Mouse (Mus musculus): ENCODE results near the gene Xab2.

The Xab2 gene

GRCm38 (mm10) chr8:3621199-3621970 lies at the start of gene Xab2, which contains the start of gene Pet100:
Gene Xab2, minus strand, starts transcription at chr8:3621316.
Gene Pet100, plus strand, starts transcription at chr8:3621548.
- peak; percentile 99 for DNase-seq

- DNase-seq = peak; percentile 80
Measured at GRCm38 (mm10) chr8:3670388-3670787, 49.3 kb upstream of the Xab2 start.

GRCm38 (mm10) chr8:3665507-3665906 lies 44.4 kb upstream of the Xab2 start, which contains the start of gene Mcemp1:
Gene Mcemp1, plus strand, starts transcription at chr8:3665754.
- peak; percentile 59 for DNase-seq

GRCm38 (mm10) chr8:3664405-3664804 lies 43.3 kb upstream of the Xab2 start:
- peak; percentile 43 for DNase-seq

GRCm38 (mm10) chr8:3660889-3661288 lies 39.8 kb upstream of the Xab2 start:
- peak; percentile 57 for DNase-seq

- DNase-seq = peak; percentile 15
Measured at GRCm38 (mm10) chr8:3656725-3657381, 35.7 kb upstream of the Xab2 start.

- no peak for DNase-seq
Measured at GRCm38 (mm10) chr8:3655526-3655925, 34.4 kb upstream of the Xab2 start, which contains the start of gene Retn. Gene Retn, plus strand, starts transcription at chr8:3655770.

DNA sequence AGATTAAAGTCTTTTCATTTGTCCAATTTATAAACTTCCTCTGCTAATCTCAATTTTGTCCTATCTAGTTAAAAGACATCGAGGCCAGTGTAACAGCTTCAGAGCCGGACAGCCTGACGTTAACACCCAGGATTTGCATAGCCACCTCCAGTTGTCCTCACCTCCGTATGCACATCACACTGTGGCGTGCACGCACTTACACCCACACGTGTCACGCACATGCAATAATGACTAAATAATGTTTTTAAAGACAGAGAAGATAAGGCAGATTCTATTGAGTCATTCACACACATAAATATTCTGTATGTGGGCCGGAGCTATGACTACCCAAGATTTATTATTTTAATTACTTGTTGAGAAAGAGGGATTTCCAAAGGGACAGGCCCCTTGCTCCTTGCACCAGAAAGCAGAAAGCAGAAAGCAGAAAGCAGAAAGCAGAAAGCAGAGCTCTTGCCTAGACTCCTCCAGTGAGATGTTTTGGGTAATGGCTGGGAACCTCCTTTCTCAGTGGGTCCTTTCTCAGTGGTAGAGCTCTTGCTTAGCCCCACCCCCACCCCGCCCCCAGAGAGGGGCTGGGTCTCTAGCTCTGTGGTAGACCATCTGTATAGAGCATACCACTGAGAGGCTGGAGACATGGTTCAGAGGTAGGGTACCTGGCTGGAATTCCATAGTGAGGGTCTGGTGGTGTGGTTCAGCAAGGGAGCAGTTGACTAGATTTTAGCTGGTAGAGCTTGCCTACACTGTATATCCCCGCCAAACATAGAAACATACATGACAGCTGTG lies 33.8 kb upstream of the Xab2 start:
- DNase-seq = no peak

GRCm38 (mm10) chr8:3652845-3653244 lies 31.7 kb upstream of the Xab2 start:
- DNase-seq = no peak

- DNase-seq = no peak
Measured at GRCm38 (mm10) chr8:3648990-3649389, 27.9 kb upstream of the Xab2 start.

- peak; percentile 71 for DNase-seq
Measured at GRCm38 (mm10) chr8:3648268-3648667, 27.2 kb upstream of the Xab2 start.

- DNase-seq = no peak
Measured at GRCm38 (mm10) chr8:3647561-3647960, 26.4 kb upstream of the Xab2 start.

GRCm38 (mm10) chr8:3646824-3647531 lies 25.9 kb upstream of the Xab2 start:
- DNase-seq = peak; percentile 44

DNA sequence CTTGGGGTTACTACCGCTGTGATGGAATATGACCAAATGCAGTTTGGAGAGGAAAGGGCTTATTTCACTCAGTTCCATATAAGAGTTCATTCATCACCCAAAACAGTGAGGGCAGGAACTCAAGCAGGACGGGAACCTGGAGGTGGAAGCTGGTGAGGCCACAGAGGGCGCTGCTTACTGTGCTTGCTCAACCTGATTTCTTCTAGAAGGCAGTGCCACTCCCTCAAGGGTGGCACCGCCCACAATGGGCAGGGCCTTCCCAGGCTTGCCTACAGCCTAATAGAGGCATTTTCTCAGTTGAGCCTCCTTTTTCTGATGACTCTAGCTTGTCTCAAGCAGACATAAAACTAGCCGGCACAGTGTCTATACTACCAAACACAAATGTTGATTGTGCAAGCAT lies 24.7 kb upstream of the Xab2 start:
- DNase-seq = peak; percentile 92

DNA sequence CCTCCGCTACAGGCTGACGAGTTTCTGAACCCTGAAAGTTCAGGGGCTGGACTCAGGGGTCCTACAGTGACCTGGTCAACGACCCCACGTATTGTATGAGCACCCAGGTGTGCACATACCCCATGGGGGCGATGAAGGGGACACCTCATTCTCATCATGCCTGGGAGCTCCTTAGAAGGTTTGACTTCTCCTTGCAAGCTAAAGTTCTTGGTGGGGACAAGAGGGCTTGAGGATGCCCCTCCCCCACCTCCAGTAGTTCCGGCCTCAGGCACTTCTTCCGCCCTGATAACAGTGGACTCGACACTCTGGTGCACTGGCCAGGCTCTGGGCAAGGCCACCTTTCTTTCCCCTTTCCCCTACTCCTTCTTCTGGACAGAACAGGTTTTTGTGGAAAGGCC lies 10.4 kb upstream of the Xab2 start:
- peak; percentile 61 for DNase-seq

DNA sequence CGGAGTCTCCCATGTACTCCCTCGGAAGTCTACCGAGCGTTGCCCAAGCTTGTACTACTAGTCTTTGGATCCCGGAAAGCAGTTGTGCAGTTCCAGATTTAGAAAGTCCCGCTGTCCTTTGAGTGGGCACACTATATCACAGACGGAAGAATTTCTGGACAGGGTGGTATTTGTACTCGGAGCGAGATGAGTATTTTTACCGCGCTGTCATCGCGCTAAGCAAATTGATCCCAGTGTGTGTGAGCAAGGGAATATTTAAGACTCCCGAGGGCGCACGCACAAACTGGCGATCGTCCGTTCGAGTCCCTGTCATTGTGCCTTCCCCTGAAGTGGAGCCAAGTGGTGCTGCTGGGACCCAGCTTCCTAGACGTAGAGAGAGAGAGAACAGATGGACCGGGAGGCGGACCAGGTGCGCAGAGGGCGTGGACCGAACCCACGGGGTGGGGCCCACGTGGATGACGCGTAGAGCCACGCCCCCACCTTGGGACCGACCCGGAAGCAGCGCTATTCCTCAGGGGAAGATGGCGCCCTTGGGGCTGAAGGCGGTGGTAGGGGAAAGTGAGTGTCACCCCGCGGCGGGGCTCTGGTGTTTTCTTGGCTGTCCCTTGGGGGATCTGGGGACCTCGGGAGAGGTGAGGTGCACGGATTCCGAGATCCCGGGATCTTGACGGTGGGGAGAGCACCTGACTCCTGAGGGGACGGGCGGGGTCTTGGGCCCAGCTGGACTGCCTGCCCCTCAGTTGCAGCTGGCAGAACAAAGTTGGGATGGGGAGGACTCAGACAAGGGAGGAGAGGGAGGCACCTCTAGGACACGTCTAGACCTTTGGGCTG lies 9.7 kb upstream of the Xab2 start, which contains the start of gene Stxbp2:
Gene Stxbp2 (plus strand): TSS at position 309 of the 831 bp plus-strand sequence.
- peak; percentile 90 for DNase-seq

DNA sequence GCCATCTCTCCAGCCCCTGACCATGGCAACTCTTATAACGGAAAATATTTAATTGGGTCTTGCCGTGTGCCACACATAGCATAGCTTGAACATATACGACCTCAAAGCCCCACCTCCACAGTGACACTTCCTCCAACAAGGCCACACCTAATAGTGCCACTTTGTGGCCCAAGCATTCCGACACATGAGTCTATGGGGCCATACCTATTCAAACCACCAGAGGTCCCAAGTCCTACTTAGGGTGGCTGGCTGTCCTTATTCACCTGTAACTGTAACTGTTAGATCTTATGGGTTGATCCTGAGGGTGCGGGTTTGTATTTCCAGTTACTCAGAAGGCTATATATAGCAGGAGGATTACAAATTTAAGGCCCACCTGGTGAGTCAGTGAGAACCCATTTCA lies 6.9 kb upstream of the Xab2 start:
- DNase-seq = peak; percentile 56

DNA sequence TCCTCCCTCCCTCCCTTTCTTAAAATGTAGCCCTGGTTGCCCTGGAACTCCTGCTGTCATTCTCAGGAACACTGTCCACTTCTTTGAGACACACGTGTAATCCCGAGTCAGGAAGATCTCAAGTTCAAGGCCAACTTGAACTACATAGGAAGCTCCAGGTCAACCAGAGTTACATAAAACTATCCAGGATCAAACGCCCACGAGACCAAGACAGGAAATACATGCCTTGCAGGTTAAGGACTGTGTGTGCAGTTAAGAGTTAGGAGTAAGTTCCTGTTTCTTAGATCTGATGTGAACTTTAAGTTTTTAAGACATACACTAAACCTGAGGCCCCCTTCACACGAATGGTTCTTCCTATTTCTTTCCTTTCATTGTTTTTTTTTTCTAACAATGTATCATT lies 5.9 kb upstream of the Xab2 start:
- no peak for DNase-seq

DNA sequence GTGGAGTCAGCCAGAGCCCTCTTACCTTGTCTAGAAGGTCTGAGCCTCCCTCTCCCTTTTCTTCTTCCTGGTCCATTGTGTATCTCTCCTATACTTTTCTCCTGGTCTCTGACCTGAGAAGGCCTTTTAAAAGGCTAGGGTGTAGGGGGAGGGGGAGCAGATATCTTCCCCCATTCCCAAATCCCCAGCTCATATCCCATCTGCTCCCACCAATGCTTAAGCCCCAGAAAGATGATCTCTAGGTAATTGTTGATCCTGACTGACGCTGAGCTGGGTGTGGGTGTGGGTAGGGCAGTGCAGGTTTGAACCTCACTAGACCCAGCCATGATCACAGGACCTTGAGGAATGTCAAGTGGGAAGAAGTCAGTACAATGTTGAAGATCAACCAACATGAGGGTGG lies 4.3 kb upstream of the Xab2 start, which contains the start of gene Pcp2:
Gene Pcp2 (minus strand): TSS at position 101 of the 400 bp plus-strand sequence.
- no peak for DNase-seq

DNA sequence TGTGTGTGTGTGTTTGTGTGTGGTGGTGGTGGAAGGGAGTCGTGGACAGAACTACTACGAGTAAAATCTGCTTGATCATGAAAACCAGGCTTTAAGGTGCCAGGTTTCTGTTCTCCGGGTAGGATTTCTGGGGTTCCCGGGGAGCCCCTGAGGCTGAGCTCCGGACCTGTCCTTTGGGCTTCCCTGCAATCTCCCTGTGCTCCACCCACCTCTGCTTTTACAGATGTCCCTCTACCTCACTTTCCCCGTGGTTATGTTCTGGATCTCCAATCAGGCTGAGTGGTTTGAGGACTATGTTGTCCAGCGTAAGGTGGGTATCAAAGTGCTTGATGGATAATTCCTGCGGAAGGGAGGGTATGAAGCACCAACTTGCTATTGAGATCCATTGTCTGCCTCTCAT lies 1.0 kb upstream of the Xab2 start:
- DNase-seq = no peak

DNA sequence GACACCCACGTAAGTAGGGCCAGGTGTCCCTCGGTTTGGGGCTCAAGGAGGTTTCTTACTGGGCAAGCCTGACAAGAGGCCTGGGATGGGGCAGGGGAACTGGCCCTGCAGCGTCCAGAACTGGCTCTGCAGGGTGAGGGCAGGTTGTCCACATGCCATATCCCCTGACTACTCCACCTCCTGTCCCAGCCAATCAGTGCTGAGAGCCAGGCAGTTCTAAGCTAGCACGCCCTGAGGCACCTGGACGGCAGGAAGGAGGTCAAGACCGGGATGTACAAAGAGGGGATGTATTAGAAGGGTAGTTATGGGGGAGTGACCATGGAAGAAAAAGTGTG lies 11.3 kb downstream of the Xab2 start:
- peak; percentile 55 for DNase-seq

Measured in lung, postnatal 36 days (tissue).